Mouse (Mus musculus): ENCODE data around the gene Rac1.

Gene Rac1

GRCm38 (mm10) chr5:143547384-143547783 lies 19.5 kb upstream of the Rac1 start:
- POLR2A ChIA-PET = interaction anchor here in 3 of 4 experiments (0.6 to 2.1 kb wide), 12 partner anchors 9 to 328 kb away, joined by 3 to 12 read pairs (median 3); partner anchors contain the start of genes Rac1 (in 2 of the 3), Daglb (in 1 of the 3) and Usp42 (in 1 of the 3)

GRCm38 (mm10) chr5:143539111-143539510 lies 11.3 kb upstream of the Rac1 start:
- CTCF ChIA-PET = no interaction called here

More at GRCm38 (mm10) chr5:143547384-143547783, 19.5 kb upstream of the Rac1 start:
- CTCF ChIA-PET = interaction anchor here (0.6 to 2.1 kb wide), 25 partner anchors 9 to 1567 kb away, joined by 3 to 11 read pairs (median 3); partner anchors contain the start of genes Arpc1b (in 1 of the 4) and Rac1 (in 1 of the 4)

GRCm38 (mm10) chr5:143537022-143537421 lies 9.2 kb upstream of the Rac1 start:
- CTCF ChIA-PET = interaction anchor here in 1 of 4 experiments (0.8 kb wide), 1 partner anchor 25 kb away, joined by 4 read pairs; no protein-coding TSS in a partner anchor

More at GRCm38 (mm10) chr5:143539111-143539510, 11.3 kb upstream of the Rac1 start:
- POLR2A ChIA-PET = interaction anchor here in 2 of 4 experiments (1.0 to 1.3 kb wide), 3 partner anchors 10 to 21 kb away, joined by 3 to 5 read pairs (median 3); partner anchors contain the start of gene Rac1 (in 1 of the 2)

GRCm38 (mm10) chr5:143534922-143535321 lies 7.1 kb upstream of the Rac1 start:
- ChIA-PET POLR2A (interaction anchor here in 1 of 4 experiments (0.6 kb wide), 1 partner anchor 139 kb away, joined by 3 read pairs; no protein-coding TSS in a partner anchor), CTCF (interaction anchor here in 1 of 4 experiments (0.6 kb wide), 1 partner anchor 33 kb away, joined by 3 read pairs; no protein-coding TSS in a partner anchor)

More at GRCm38 (mm10) chr5:143537022-143537421, 9.2 kb upstream of the Rac1 start:
- POLR2A ChIA-PET = interaction anchor here in 1 of 4 experiments (1.2 kb wide), 1 partner anchor 11 kb away, joined by 3 read pairs; no protein-coding TSS in a partner anchor

- ChIA-PET CTCF (interaction anchor here in 1 of 4 experiments (0.6 kb wide), 1 partner anchor 676 kb away, joined by 3 read pairs; no protein-coding TSS in a partner anchor), POLR2A (interaction anchor here in 3 of 4 experiments (0.7 to 2.5 kb wide), 3 partner anchors 12 to 132 kb away, joined by 3 to 6 read pairs (median 4); no protein-coding TSS in a partner anchor)
Observed at GRCm38 (mm10) chr5:143530715-143531114, 2.9 kb upstream of the Rac1 start.

GRCm38 (mm10) chr5:143528308-143528683 lies 460 bp upstream of the Rac1 start:
- CTCF ChIA-PET = interaction anchor here in 3 of 4 experiments (0.9 to 1.5 kb wide), 5 partner anchors 19 to 204 kb away, joined by 3 to 4 read pairs (median 3); partner anchors contain the start of gene Usp42 (in 1 of the 3)
- POLR2A ChIA-PET = interaction anchor here (0.7 to 3.2 kb wide), 24 partner anchors 10 to 205 kb away, joined by 3 to 15 read pairs (median 5); partner anchors contain the start of gene Cyth3 (in 1 of the 4)

GRCm38 (mm10) chr5:143526698-143527331 lies 1.0 kb downstream of the Rac1 start:
- ChIA-PET CTCF (interaction anchor here in 2 of 4 experiments (0.7 to 1.5 kb wide), 2 partner anchors 17 to 20 kb away, joined by 3 read pairs; no protein-coding TSS in a partner anchor), POLR2A (interaction anchor here in 3 of 4 experiments (0.6 to 3.2 kb wide), 11 partner anchors 9 to 62 kb away, joined by 3 to 15 read pairs (median 5); no protein-coding TSS in a partner anchor)

- ChIA-PET POLR2A (interaction anchor here in 2 of 4 experiments (2.4 to 3.2 kb wide), 2 partner anchors 8 to 16 kb away, joined by 9 to 15 read pairs; no protein-coding TSS in a partner anchor), CTCF (no interaction called here)
Observed at GRCm38 (mm10) chr5:143525454-143526225, 2.2 kb downstream of the Rac1 start.

GRCm38 (mm10) chr5:143522882-143523281 lies 5.0 kb downstream of the Rac1 start:
- CTCF ChIA-PET = no interaction called here
- POLR2A ChIA-PET = interaction anchor here in 2 of 4 experiments (1.0 to 1.6 kb wide), 2 partner anchors 28 to 59 kb away, joined by 3 read pairs; partner anchors contain the start of gene Daglb (in 1 of the 2)

GRCm38 (mm10) chr5:143520415-143520814 lies 7.4 kb downstream of the Rac1 start:
- POLR2A ChIA-PET = interaction anchor here in 2 of 4 experiments (1.5 to 4.7 kb wide), 2 partner anchors 10 kb away, joined by 3 to 25 read pairs; no protein-coding TSS in a partner anchor

GRCm38 (mm10) chr5:143518045-143518591 lies 9.7 kb downstream of the Rac1 start:
- ChIA-PET CTCF (no interaction called here), POLR2A (interaction anchor here in 3 of 4 experiments (1.1 to 4.7 kb wide), 8 partner anchors 7 to 29 kb away, joined by 3 to 25 read pairs (median 4); partner anchors contain the start of gene Rac1 (in 2 of the 3))

More at GRCm38 (mm10) chr5:143520415-143520814, 7.4 kb downstream of the Rac1 start:
- CTCF ChIA-PET = interaction anchor here in 1 of 4 experiments (0.6 kb wide), 1 partner anchor 1218 kb away, joined by 3 read pairs; no protein-coding TSS in a partner anchor

- CTCF ChIA-PET = interaction anchor here in 1 of 4 experiments (0.6 kb wide), 1 partner anchor 40 kb away, joined by 3 read pairs; no protein-coding TSS in a partner anchor
- POLR2A ChIA-PET = interaction anchor here in 3 of 4 experiments (1.1 to 2.6 kb wide), 8 partner anchors 9 to 215 kb away, joined by 3 to 15 read pairs (median 4); partner anchors contain the start of gene Rac1 (in 2 of the 3)
Observed at GRCm38 (mm10) chr5:143517436-143517835, 10.4 kb downstream of the Rac1 start.

- ChIA-PET POLR2A (interaction anchor here in 3 of 4 experiments (0.5 to 2.6 kb wide), 6 partner anchors 10 to 216 kb away, joined by 3 to 15 read pairs (median 4); partner anchors contain the start of gene Rac1 (in 2 of the 3)), CTCF (interaction anchor here in 2 of 4 experiments (0.6 to 0.7 kb wide), 2 partner anchors 12 to 40 kb away, joined by 3 read pairs; no protein-coding TSS in a partner anchor)
Observed at GRCm38 (mm10) chr5:143517005-143517404, 10.8 kb downstream of the Rac1 start.

GRCm38 (mm10) chr5:143514878-143515277 lies 13.0 kb downstream of the Rac1 start:
- CTCF ChIA-PET = interaction anchor here in 2 of 4 experiments (0.6 to 1.8 kb wide), 3 partner anchors 10 to 521 kb away, joined by 3 to 8 read pairs (median 5); no protein-coding TSS in a partner anchor

GRCm38 (mm10) chr5:143512305-143512704 lies 15.5 kb downstream of the Rac1 start:
- POLR2A ChIA-PET = interaction anchor here in 2 of 4 experiments (0.6 to 5.5 kb wide), 4 partner anchors 8 to 1255 kb away, joined by 4 to 27 read pairs (median 15); no protein-coding TSS in a partner anchor
- CTCF ChIA-PET = no interaction called here

More at GRCm38 (mm10) chr5:143514878-143515277, 13.0 kb downstream of the Rac1 start:
- POLR2A ChIA-PET = interaction anchor here (0.5 to 2.8 kb wide), 13 partner anchors 10 to 360 kb away, joined by 3 to 10 read pairs (median 3); partner anchors contain the start of gene Rac1 (in 3 of the 4)

- POLR2A ChIA-PET = interaction anchor here in 2 of 4 experiments (0.6 to 5.5 kb wide), 4 partner anchors 9 to 1255 kb away, joined by 4 to 27 read pairs (median 15); no protein-coding TSS in a partner anchor
- CTCF ChIA-PET = no interaction called here
Observed at GRCm38 (mm10) chr5:143511577-143511976, 16.3 kb downstream of the Rac1 start.

GRCm38 (mm10) chr5:143509737-143510136 lies 18.1 kb downstream of the Rac1 start:
- ChIA-PET POLR2A (interaction anchor here in 3 of 4 experiments (1.3 to 5.5 kb wide), 8 partner anchors 9 to 94 kb away, joined by 3 to 27 read pairs (median 8); partner anchors contain the start of gene Rac1 (in 2 of the 3)), CTCF (interaction anchor here (0.5 to 1.9 kb wide), 6 partner anchors 11 to 1455 kb away, joined by 3 to 7 read pairs (median 3); no protein-coding TSS in a partner anchor)

Data from embryonic stem cell, embryonic (primary cell).